Mouse (Mus musculus): Measurements from ENCODE around the gene Slc25a19.

DNA sequence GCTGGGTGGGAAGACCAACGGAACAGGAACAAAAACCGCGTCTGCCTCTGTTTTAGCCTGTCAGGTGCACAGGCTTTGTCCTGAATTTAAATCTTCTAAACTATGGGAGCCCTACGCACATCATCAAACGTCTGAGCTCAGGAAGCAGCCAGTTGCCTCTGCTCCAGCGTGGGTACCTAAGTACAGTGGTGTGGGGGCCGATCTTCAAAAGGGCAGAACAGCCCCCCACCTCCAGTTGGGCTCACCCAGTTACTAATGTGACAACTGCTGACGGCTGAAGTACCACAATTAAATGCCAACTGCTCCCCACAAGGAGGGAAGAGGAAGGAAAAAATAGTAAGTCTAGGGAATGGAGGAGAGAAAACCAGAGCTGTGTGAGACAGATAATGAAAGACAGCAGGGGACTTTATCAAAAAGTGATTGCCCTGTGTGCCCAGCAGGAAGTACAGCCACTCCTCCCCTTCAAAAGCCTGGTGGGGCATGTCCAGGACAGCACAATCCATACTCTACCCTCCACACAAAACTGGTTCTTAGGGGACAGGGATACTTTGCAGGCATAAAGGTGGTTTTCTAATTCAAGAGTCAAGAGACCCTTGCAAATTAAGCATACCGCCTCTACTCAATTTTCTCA is 46.3 kb upstream of the Slc25a19 start:
- TF ChIP-seq CTCF (IDR thresholded peaks at IDR 0.05; ENCODE audit: control insufficient read depth, insufficient read depth, insufficient replicate concordance, low read depth, low read length): no peak
- TF ChIP-seq POLR2A (IDR thresholded peaks at IDR 0.05; ENCODE audit: control insufficient read depth, low read depth, low read length): no peak

Data from testis, adult 2 months (tissue).